ENCODE assay signal across 8 mouse cellular contexts in genomic region chr9:118099395-118099794, GRCm38 (mm10). TPM values are rescaled to one million over a fixed set of nuclear protein-coding genes. Genes with fewer than 3 reads are reported as not detected.
A peak's percentile ranks its signal among the peaks of the same experiment; 100 is the strongest.
DNase-seq lines count a peak whose midpoint lies in the region; ATAC-seq lines count a peak whose summit lies in the region.

No protein-coding gene starts in this region.

- ATAC-seq in common myeloid progenitor, adult 5-6 weeks (replicated peaks; ENCODE audit: low read depth, poor library complexity, severe bottlenecking) = peak; percentile 89
- peak; percentile 73 for ATAC-seq in megakaryocyte, adult 5-6 weeks (ENCODE audit: poor library complexity, severe bottlenecking)
- ATAC-seq in erythroblast, adult 5-6 weeks (replicated peaks; ENCODE audit: low FRiP score, poor library complexity, severe bottlenecking) = no peak

- peak; percentile 6 to 33 for DNase-seq in left cerebral cortex, postnatal 25 days (ENCODE audit: low spot score in 2 of 2)
- DNase-seq in left cerebral cortex, adult 8-10 months (ENCODE audit: low spot score in 2 of 2) = no peak
- DNase-seq in MEL-GATA-1-ER (ENCODE audit: extremely low read depth, low read depth) = peak; percentile 22
- DNase-seq in urinary bladder, postnatal 4 days (ENCODE audit: low spot score in 2 of 2) = no peak
- DNase-seq in c-Kit-positive CD71-positive TER-119-positive erythroid progenitor cells, embryonic 14.5 days (ENCODE audit: low spot score) = no peak

- intact Hi-C loops in left cerebral cortex, postnatal 25 days (cut with DNase I) = loop anchor here (1.0 kb wide), 1 partner anchor 390 kb away; no protein-coding TSS in a partner anchor

RNA-seq across cellular contexts. Expression of gene Cmc1, which starts 50.6 kb away (rescaled TPM):
- 10 to 100 TPM; 12.4 to 15.1 TPM for total RNA-seq in left cerebral cortex, postnatal 25 days (2021)
- total RNA-seq in left cerebral cortex, adult 8-10 months (2022) = 10 to 100 TPM; 14.8 to 22.7 (median 16.7) TPM
- 82.9 and 116 TPM in 2 replicates for total RNA-seq in common myeloid progenitor, adult 5-6 weeks (2017)
- total RNA-seq in megakaryocyte, adult 5-6 weeks (2015) = 46.5 and 55.2 TPM in 2 replicates
- 38.6 and 41.7 TPM in 2 replicates for total RNA-seq in megakaryocyte, adult 5-6 weeks (2017)
- 13.2 and 36.3 TPM in 2 replicates for total RNA-seq in erythroblast, adult 5-6 weeks (2015; ENCODE audit: low replicate concordance)
- total RNA-seq in erythroblast, adult 5-6 weeks (2017; ENCODE audit: low replicate concordance) = 3.3 and 11.7 TPM in 2 replicates

RNA-seq across cellular contexts. Expression of gene Azi2, which starts 59.1 kb away (rescaled TPM):
- total RNA-seq in left cerebral cortex, postnatal 25 days (2021) = 10 to 100 TPM; 75.9 to 88.4 TPM
- 10 to 100 TPM; 69.3 to 79.3 (median 71.7) TPM for total RNA-seq in left cerebral cortex, adult 8-10 months (2022)
- 54.8 and 55.5 TPM in 2 replicates for total RNA-seq in common myeloid progenitor, adult 5-6 weeks (2017)
- 90.0 and 93.6 TPM in 2 replicates for total RNA-seq in megakaryocyte, adult 5-6 weeks (2015)
- total RNA-seq in megakaryocyte, adult 5-6 weeks (2017) = 75.7 and 79.5 TPM in 2 replicates
- total RNA-seq in erythroblast, adult 5-6 weeks (2015; ENCODE audit: low replicate concordance) = 50.3 and 60.4 TPM in 2 replicates
- total RNA-seq in erythroblast, adult 5-6 weeks (2017; ENCODE audit: low replicate concordance) = 56.3 and 87.4 TPM in 2 replicates

Comparison
In these comparisons a context has a peak if more than half of its experiments do, and no peak if none do; other contexts are left out.
1. DNase-seq: peak in left cerebral cortex, postnatal 25 days (2 of 2) and MEL-GATA-1-ER (single experiment); none in left cerebral cortex, adult 8-10 months (0 of 2), urinary bladder, postnatal 4 days (0 of 2) and c-Kit-positive CD71-positive TER-119-positive erythroid progenitor cells, embryonic 14.5 days (single experiment).